Mouse (Mus musculus): ENCODE data around the gene Gsn.

GRCm38 (mm10) chr2:35208931-35209665 is 47.1 kb upstream of the Gsn start:
- TF ChIP-seq POLR2A (IDR thresholded peaks at IDR 0.05; ENCODE audit: low read depth, low read length) (no peak), CTCF (IDR thresholded peaks at IDR 0.05; ENCODE audit: extremely low read depth, insufficient read depth, insufficient read length, insufficient replicate concordance) (no peak)
